Mouse (Mus musculus) ES-E14 (cell line): ENCODE results near the gene Utp18. TPM values are rescaled to one million over a fixed set of nuclear protein-coding genes. Genes with fewer than 3 reads are reported as not detected.

Experiments
- DNase-seq: peaks from one replicate; pipeline ENCODE4 v3.0.0-alpha.2; 2013; ENCODE audit warnings: low read depth, low spot score
- H3K27ac ChIP-seq: 2 replicates; pipeline ENCODE4 v1.5.1; 2012; ENCODE audit warnings: low read depth, mild to moderate bottlenecking, low read length, moderate library complexity, mixed read lengths; ENCODE audit not compliant: poor library complexity, insufficient read depth, severe bottlenecking
- H3K36me3 ChIP-seq: 2 replicates; pipeline ENCODE4 v1.6.1; 2012; ENCODE audit warnings: mild to moderate bottlenecking, low read length, moderate library complexity, mixed read lengths; ENCODE audit not compliant: control insufficient read depth, poor library complexity, insufficient read depth, severe bottlenecking
- H3K4me1 ChIP-seq, 2 experiments: fragments of 150-350 bp in 1 of 2; sonication (generic) in 1 of 2; 2 replicates each; pipeline ENCODE4 v1.6.1; 2012; ENCODE audit warnings: low read length in 2 of 2, mild to moderate bottlenecking in 1 of 2, mixed read lengths in 1 of 2; ENCODE audit not compliant: control insufficient read depth in 2 of 2, insufficient read depth in 2 of 2, poor library complexity in 1 of 2
- H3K4me3 ChIP-seq, 2 experiments: fragments of 150-350 bp in 1 of 2; sonication (generic) in 1 of 2; 2 replicates each; pipeline ENCODE4 v1.5.1; 2012; ENCODE audit warnings: low read length in 2 of 2, low read depth in 1 of 2, mild to moderate bottlenecking in 1 of 2, mixed read lengths in 1 of 2; ENCODE audit not compliant: insufficient read depth in 1 of 2, poor library complexity in 1 of 2, severe bottlenecking in 1 of 2
- H3K9ac ChIP-seq: 2 replicates; pipeline ENCODE4 v1.6.1; 2012; ENCODE audit warnings: low read depth, mild to moderate bottlenecking, low read length, mixed read lengths; ENCODE audit not compliant: poor library complexity, insufficient read depth, severe bottlenecking
- H3K9me3 ChIP-seq: fragments of 150-350 bp; sonication (generic); 2 replicates; pipeline ENCODE4 v1.6.1; 2012; ENCODE audit warnings: low read depth, mild to moderate bottlenecking, low read length; ENCODE audit not compliant: control insufficient read depth, insufficient read depth
- CHD2 ChIP-seq: IDR thresholded peaks from 2 replicates; pipeline ENCODE4 v1.6.1; 2014; ENCODE audit warnings: mild to moderate bottlenecking, low read depth, low read length, inconsistent platforms
- HCFC1 ChIP-seq: IDR thresholded peaks from 2 replicates; pipeline ENCODE4 v1.6.1; 2012; ENCODE audit warnings: low read length, inconsistent platforms, borderline replicate concordance; ENCODE audit not compliant: insufficient read depth
- MAFK ChIP-seq: IDR thresholded peaks from 2 replicates; pipeline ENCODE4 v1.6.1; 2014; ENCODE audit warnings: mild to moderate bottlenecking, low read depth, low read length, inconsistent platforms; ENCODE audit not compliant: insufficient read depth
- ZC3H11A ChIP-seq: IDR thresholded peaks from 2 replicates; pipeline ENCODE4 v1.6.1; 2012; ENCODE audit warnings: low read depth, mild to moderate bottlenecking, inconsistent platforms, low read length, borderline replicate concordance
- ZNF384 ChIP-seq: IDR thresholded peaks from 2 replicates; pipeline ENCODE4 v1.6.1; 2012; ENCODE audit warnings: low read depth, low read length, inconsistent platforms
- in situ Hi-C, 2 experiments: fragments of 600-800 bp; cut with MboI; formaldehyde crosslinking; loops; one replicate each; pipeline ENCODE4 v1.15.1; 2025; ENCODE audit warnings: low sequenced_read_pairs in 2 of 2, inconsistent platforms in 1 of 2; ENCODE audit not compliant: unreplicated experiment in 2 of 2
- total RNA-seq: library from RNA; depleted of rRNA; stranded (reverse); fragments of 300-350 nt; gene quantifications from 2 replicates; pipeline ENCODE4 v1.2.3, GENCODE M21; 2012

Gene Utp18
- total RNA-seq, 1 experiment = 48.2 TPM

- in situ Hi-C loops = no loop called here
- Histone ChIP-seq H3K9me3 (no peaks in the 10 kb centered on the region), H3K9ac (no peak overlapping the region), H3K27ac (no peak overlapping the region), H3K4me3 (no peak overlapping the region), H3K36me3 (no peaks in the 10 kb centered on the region), H3K4me1 (no peaks in the 10 kb centered on the region)
- TF ChIP-seq HCFC1 (no peak), MAFK (no peak), ZNF384 (no peak), CHD2 (no peak)
- DNase-seq = no peak
These were observed 33.0 kb downstream of the Utp18 start for GRCm38 (mm10) chr11:93852546-93852945.

DNA sequence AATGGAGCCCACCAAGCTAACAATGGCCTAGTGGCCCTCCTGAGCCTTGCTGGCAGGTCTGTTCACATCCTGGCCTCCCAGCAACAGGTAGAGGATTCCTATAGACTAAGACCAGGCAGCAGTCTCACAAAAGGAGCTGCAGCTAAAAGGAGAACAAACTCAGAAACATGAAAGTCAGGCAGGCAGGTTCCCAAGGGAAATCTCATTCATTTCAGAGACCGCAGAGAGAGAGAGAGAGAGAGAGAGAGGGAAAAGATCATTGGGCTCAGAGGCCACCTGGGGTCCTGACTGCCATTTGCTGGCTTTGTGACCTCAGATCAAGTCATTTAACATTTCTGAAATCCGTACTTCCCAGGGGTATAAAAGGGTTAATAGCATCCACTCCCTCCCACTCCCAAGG is 38.2 kb downstream of the Utp18 start:
- DNase-seq = no peak
- no peak overlapping the region for H3K27ac ChIP-seq
- no peaks in the 10 kb centered on the region for H3K4me1 ChIP-seq
- in situ Hi-C loops = no loop called here
- H3K9me3 ChIP-seq = no peaks in the 10 kb centered on the region
- H3K4me3 ChIP-seq = no peak overlapping the region
- H3K9ac ChIP-seq = no peak overlapping the region
- TF ChIP-seq MAFK (no peak), HCFC1 (no peak)
- H3K36me3 ChIP-seq = no peaks in the 10 kb centered on the region

DNA sequence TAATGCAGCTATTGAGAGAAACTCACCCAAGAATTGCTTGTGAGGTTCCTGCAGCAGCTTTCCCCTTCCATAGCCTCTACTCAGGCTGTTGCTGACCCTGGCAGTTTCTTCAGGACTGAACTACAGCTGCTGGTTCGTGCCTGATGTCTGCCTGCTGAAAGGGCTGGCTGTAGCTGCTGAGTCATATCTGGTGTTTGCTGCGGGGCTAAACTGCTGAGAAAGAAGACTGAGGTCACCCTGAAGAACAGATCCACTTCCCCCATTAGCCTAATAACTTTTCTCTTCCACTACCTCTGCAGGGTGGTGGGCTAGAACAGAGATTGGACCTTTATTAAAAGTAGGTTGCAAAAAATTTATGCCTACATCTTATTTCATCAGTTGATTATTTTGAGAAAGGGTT is 49.8 kb downstream of the Utp18 start:
- H3K4me3 ChIP-seq = no peak overlapping the region
- no peaks in the 10 kb centered on the region for H3K36me3 ChIP-seq
- no peak for DNase-seq
- no peak overlapping the region for H3K9ac ChIP-seq
- in situ Hi-C loops = no loop called here
- TF ChIP-seq HCFC1 (no peak), MAFK (no peak), CHD2 (no peak), ZNF384 (no peak), ZC3H11A (no peak)
- H3K9me3 ChIP-seq = no peaks in the 10 kb centered on the region
- no peaks in the 10 kb centered on the region for H3K4me1 ChIP-seq
- no peak overlapping the region for H3K27ac ChIP-seq

GRCm38 (mm10) chr11:93829971-93830370 is 55.6 kb downstream of the Utp18 start:
- TF ChIP-seq ZNF384 (no peak), MAFK (no peak), ZC3H11A (no peak), HCFC1 (no peak), CHD2 (no peak)
- H3K4me1 ChIP-seq = no peaks in the 10 kb centered on the region
- H3K9me3 ChIP-seq = no peaks in the 10 kb centered on the region
- DNase-seq = no peak
- H3K36me3 ChIP-seq = no peaks in the 10 kb centered on the region
- no peak overlapping the region for H3K9ac ChIP-seq
- H3K27ac ChIP-seq = no peak overlapping the region
- no peak overlapping the region for H3K4me3 ChIP-seq
- in situ Hi-C loops = no loop called here

GRCm38 (mm10) chr11:93829327-93829679 is 56.3 kb downstream of the Utp18 start:
- no peaks in the 10 kb centered on the region for H3K4me1 ChIP-seq
- H3K9me3 ChIP-seq = no peaks in the 10 kb centered on the region
- H3K4me3 ChIP-seq = no peak overlapping the region
- TF ChIP-seq CHD2 = no peak
- no peak for TF ChIP-seq ZNF384
- TF ChIP-seq HCFC1 = no peak
- TF ChIP-seq MAFK = no peak
- TF ChIP-seq ZC3H11A = no peak
- H3K9ac ChIP-seq = no peak overlapping the region
- in situ Hi-C loops = no loop called here
- no peak overlapping the region for H3K27ac ChIP-seq
- H3K36me3 ChIP-seq = no peaks in the 10 kb centered on the region
- DNase-seq = no peak
